Mouse (Mus musculus) gastrocnemius, postnatal 36 days (tissue): ENCODE data around the gene Ccdc127. TPM values are rescaled to one million over a fixed set of nuclear protein-coding genes. Genes with fewer than 3 reads are reported as not detected.
A peak's percentile ranks its signal among the peaks of the same experiment; 100 is the strongest.

Experiments
- DNase-seq, 2 experiments: peaks; one replicate each; pipeline ENCODE4 v3.0.0; 2022
- intact Hi-C: fragments of 180-260 bp; cut with DNase I; formaldehyde crosslinking; loops from one replicate; pipeline ENCODE4 v1.15.1; 2025
- microRNA-seq, 2 experiments: library from miRNA; unstranded; fragments of <30 nt; microRNA quantifications; one replicate each; pipeline ENCODE4 v1.2.0; 2021
- total RNA-seq, 2 experiments: library from RNA; stranded (reverse); gene quantifications; 2 replicates each; pipeline ENCODE4 v1.2.3; 2021

The Ccdc127 gene
- total RNA-seq, 2 experiments from 2014 or later = 43.7 to 46.4 TPM

GRCm38 (mm10) chr13:74381533-74382276, 31.6 kb downstream of the Ccdc127 start:
- intact Hi-C loops = no loop called here
- DNase-seq = no peak

- intact Hi-C loops = no loop called here
- DNase-seq = no peak
These were observed 32.2 kb downstream of the Ccdc127 start for GRCm38 (mm10) chr13:74382289-74382688.

- intact Hi-C loops = no loop called here
- DNase-seq = no peak
These were observed 39.6 kb downstream of the Ccdc127 start for GRCm38 (mm10) chr13:74389730-74390129.

GRCm38 (mm10) chr13:74390371-74390990, 40.4 kb downstream of the Ccdc127 start, which contains the start of gene Zfp72:
Gene Zfp72 (minus strand): TSS chr13:74390836.
- DNase-seq = peak; percentile 35 to 50
- intact Hi-C loops = no loop called here

- intact Hi-C loops = no loop called here
- no peak for DNase-seq
These were observed 41.0 kb downstream of the Ccdc127 start for GRCm38 (mm10) chr13:74391156-74391555.

GRCm38 (mm10) chr13:74399298-74399839, 49.3 kb downstream of the Ccdc127 start, which contains the start of gene Ftl1-ps1:
Gene Ftl1-ps1 (plus strand): TSS chr13:74399694.
- no peak for DNase-seq

More at GRCm38 (mm10) chr13:74399298-74399839, 49.3 kb downstream of the Ccdc127 start, which contains the start of gene Ftl1-ps1:
- intact Hi-C loops = no loop called here

Small RNA genes lying within 50 kb of the gene (microRNA-seq; reads per million reads assigned to microRNA genes)
- gene Mir692-3 = 0 reads per million in 2 experiments

Other genes with a start within 250 kb of the Ccdc127 start
- under 1 TPM; 0.54 to 0.56 TPM for gene Slc9a3, start 228.9 kb upstream of the Ccdc127 start, total RNA-seq
- gene Exoc3, start 141.6 kb upstream of the Ccdc127 start, total RNA-seq = 10 to 100 TPM; 27.7 to 29.6 TPM
- gene Ahrr, start 58.0 kb upstream of the Ccdc127 start, total RNA-seq = not detected
- 10 to 100 TPM; 15.4 to 18.1 TPM for gene Pdcd6, start 32.7 kb upstream of the Ccdc127 start, total RNA-seq
- 100 to 1,000 TPM; 627 to 644 TPM for gene Sdha, start within 50 bp of the Ccdc127 start, total RNA-seq
- gene Lrrc14b, start 13.7 kb downstream of the Ccdc127 start, total RNA-seq = 10 to 100 TPM; 83.6 to 97.9 TPM
- 1 to 10 TPM; 2.2 to 3.5 TPM for gene Zfp72, start 40.5 kb downstream of the Ccdc127 start, total RNA-seq
- gene Ftl1-ps1, start 49.4 kb downstream of the Ccdc127 start, total RNA-seq = 100 to 1,000 TPM; 188 to 221 TPM
- gene Zfp825, start 143.7 kb downstream of the Ccdc127 start, total RNA-seq = 1 to 10 TPM; 5.2 to 6.2 TPM